Mouse (Mus musculus) kidney, adult 18-20 months (tissue): ENCODE measurements around the gene Ptpn7.
A peak's percentile ranks its signal among the peaks of the same experiment; 100 is the strongest.

ENCODE experiments used
- DNase-seq: peaks from one replicate; pipeline ENCODE4 v3.0.0; 2021

Gene Ptpn7

GRCm38 (mm10) chr1:135188197-135188596 lies 55.7 kb downstream of the Ptpn7 start:
- no peak for DNase-seq

- no peak for DNase-seq
These were observed 56.7 kb downstream of the Ptpn7 start for GRCm38 (mm10) chr1:135189186-135189585.

- peak; percentile 43 for DNase-seq
These were observed 61.8 kb downstream of the Ptpn7 start for GRCm38 (mm10) chr1:135194335-135194734.
